13 mouse cellular contexts compared by ENCODE assay signal in genomic region chr13:92267076-92267475, GRCm38 (mm10). TPM values are rescaled to one million over a fixed set of nuclear protein-coding genes. Genes with fewer than 3 reads are reported as not detected.
DNase-seq lines count a peak whose midpoint lies in the region; ATAC-seq and TF ChIP-seq lines count a peak whose summit lies in the region.
"Had no signal": no experiment of that assay in that cellular context is flagged by ENCODE, and none has a peak within 500 bp of the region (broad histone marks: within the 10 kb centered on the region; RNA-seq: fewer than 3 reads in every experiment).

No protein-coding gene starts in this region.

- no peak for ATAC-seq in heart, postnatal 0 days (ENCODE audit: insufficient read depth, low read depth)
- no peak for ATAC-seq in heart, embryonic 11.5 days (replicated peaks; ENCODE audit: insufficient number of reproducible peaks, low FRiP score, low TSS enrichment)
- ATAC-seq in granulocyte monocyte progenitor cell, adult 5-6 weeks (replicated peaks; ENCODE audit: poor library complexity, severe bottlenecking) = peak; percentile 55
- ATAC-seq in forebrain, embryonic 12.5 days (ENCODE audit: low FRiP score) = no peak
- ATAC-seq: forebrain, embryonic 14.5 days had no signal

- no peaks in the 10 kb centered on the region for H3K4me1 ChIP-seq in heart, postnatal 0 days (ENCODE audit: control insufficient read depth, insufficient read depth)
- no peaks in the 10 kb centered on the region for H3K4me1 ChIP-seq in heart, embryonic 11.5 days (ENCODE audit: control insufficient read depth, insufficient read depth, low read length)
- H3K4me1 ChIP-seq in spleen, adult 2 months (ENCODE audit: control insufficient read depth, insufficient read depth, insufficient read length) = no peaks in the 10 kb centered on the region
- H3K4me1 ChIP-seq in forebrain, embryonic 12.5 days = no peaks in the 10 kb centered on the region
- H3K4me1 ChIP-seq: lung, embryonic 15.5 days had no signal

- no peak for DNase-seq in heart, postnatal 0 days (ENCODE audit: low spot score)
- no peak for DNase-seq in spleen, adult 2 months (ENCODE audit: low read depth in 1 of 2, low spot score in 2 of 2)
- no peak for DNase-seq in spleen, adult 12 weeks (ENCODE audit: low spot score)
- DNase-seq in adipocyte (ENCODE audit: low spot score) = no peak
- DNase-seq in left cerebral cortex, postnatal 36 days (ENCODE audit: low spot score in 2 of 2) = no peak
- DNase-seq: cerebellum, adult 9-10 months; gastrocnemius, postnatal 25 days; heart, postnatal 14 days had no signal

- H3K4me3 ChIP-seq in heart, postnatal 0 days (ENCODE audit: low read depth, low read length) = no peak overlapping the region
- H3K4me3 ChIP-seq in heart, embryonic 11.5 days (ENCODE audit: low read depth, low read length) = no peak overlapping the region
- H3K4me3 ChIP-seq in spleen, adult 2 months (ENCODE audit: extremely low read depth, insufficient read depth, insufficient read length) = no peak overlapping the region
- H3K4me3 ChIP-seq in forebrain, embryonic 12.5 days (replicated peaks) = no peak overlapping the region
- H3K4me3 ChIP-seq: lung, embryonic 15.5 days had no signal

- H3K9me3 ChIP-seq in heart, postnatal 0 days (replicated peaks; ENCODE audit: control insufficient read depth, low read length) = no peaks in the 10 kb centered on the region
- no peaks in the 10 kb centered on the region for H3K9me3 ChIP-seq in heart, embryonic 11.5 days (replicated peaks; ENCODE audit: control insufficient read depth, low read length)
- no peaks in the 10 kb centered on the region for H3K9me3 ChIP-seq in forebrain, embryonic 12.5 days
- H3K9me3 ChIP-seq: lung, embryonic 15.5 days had no signal

- TF ChIP-seq EP300 in heart, postnatal 0 days (IDR thresholded peaks at IDR 0.05; ENCODE audit: low read depth) = no peak

- intact Hi-C loops in left cerebral cortex, postnatal 36 days (cut with DNase I) = no loop called here

- peaks cover 6% of the 10 kb centered on the region for H3K36me3 ChIP-seq in heart, postnatal 0 days (replicated peaks; ENCODE audit: control insufficient read depth, insufficient read depth, low read length)
- H3K36me3 ChIP-seq in heart, embryonic 11.5 days (ENCODE audit: control insufficient read depth, insufficient read depth, low read length) = no peaks in the 10 kb centered on the region
- peaks cover 3% of the 10 kb centered on the region; the same call in 1 of the 2 replicates for H3K36me3 ChIP-seq in spleen, adult 2 months (ENCODE audit: control insufficient read depth, insufficient read depth, low read length)
- H3K36me3 ChIP-seq in forebrain, embryonic 12.5 days (replicated peaks) = 0 out of 2 replicates have a peak, but pooled peaks cover 6% of the 10 kb centered on the region
- H3K36me3 ChIP-seq: lung, embryonic 15.5 days had no signal

- no peaks in the 10 kb centered on the region for H3K27me3 ChIP-seq in heart, postnatal 0 days (ENCODE audit: control insufficient read depth, insufficient read depth, low read length)
- no peaks in the 10 kb centered on the region for H3K27me3 ChIP-seq in heart, embryonic 11.5 days (ENCODE audit: control insufficient read depth, insufficient read depth, low read length)
- H3K27me3 ChIP-seq in spleen, adult 2 months (ENCODE audit: control insufficient read depth, insufficient read depth, low read length) = no peaks in the 10 kb centered on the region
- H3K27me3 ChIP-seq in forebrain, embryonic 12.5 days = no peaks in the 10 kb centered on the region
- H3K27me3 ChIP-seq: lung, embryonic 15.5 days had no signal

- no peak overlapping the region for H3K27ac ChIP-seq in heart, postnatal 0 days (ENCODE audit: low read depth)
- H3K27ac ChIP-seq in heart, embryonic 11.5 days (ENCODE audit: low read depth, low read length) = no peak overlapping the region
- H3K27ac ChIP-seq in spleen, adult 2 months (ENCODE audit: insufficient read depth, low read length) = no peak overlapping the region
- H3K27ac ChIP-seq in forebrain, embryonic 12.5 days = no peak overlapping the region
- H3K27ac ChIP-seq: lung, embryonic 15.5 days had no signal

- TF ChIP-seq POLR2A in spleen, adult 2 months (IDR thresholded peaks at IDR 0.05; ENCODE audit: low read depth, low read length) = no peak

- no peak overlapping the region for H3K9ac ChIP-seq in heart, postnatal 0 days (replicated peaks; ENCODE audit: low read depth, low read length)
- H3K9ac ChIP-seq in heart, embryonic 11.5 days (ENCODE audit: low read depth, low read length) = no peak overlapping the region
- no peak overlapping the region for H3K9ac ChIP-seq in forebrain, embryonic 12.5 days
- H3K9ac ChIP-seq: lung, embryonic 15.5 days had no signal

- no peak overlapping the region for H3K4me2 ChIP-seq in heart, postnatal 0 days (ENCODE audit: low read depth, low read length)
- no peak overlapping the region for H3K4me2 ChIP-seq in heart, embryonic 11.5 days
- H3K4me2 ChIP-seq in forebrain, embryonic 12.5 days = no peak overlapping the region
- H3K4me2 ChIP-seq: lung, embryonic 15.5 days had no signal

- TF ChIP-seq CTCF in heart, postnatal 0 days (IDR thresholded peaks at IDR 0.05; ENCODE audit: low read depth) = peak; percentile 22; the same call in 1 of the 2 replicates
- TF ChIP-seq CTCF in spleen, adult 2 months (IDR thresholded peaks at IDR 0.05; ENCODE audit: extremely low read depth, insufficient read depth, insufficient read length, insufficient replicate concordance) = peak; percentile 6; the same call in 1 of the 2 replicates

- 69% methylated on average over 3 of the region's 3 CpGs for WGBS in heart, postnatal 0 days
- WGBS in heart, embryonic 11.5 days (ENCODE audit: insufficient replicate concordance) = 82% methylated on average over 3 of the region's 3 CpGs
- WGBS in spleen, adult 2 months = 56% methylated on average over 3 of the region's 3 CpGs
- 82% methylated on average over 3 of the region's 3 CpGs for WGBS in forebrain, embryonic 12.5 days

RNA-seq across cellular contexts. Expression of gene Gm20379, which starts 38.7 kb away (rescaled TPM):
- not detected in 2 replicates for total RNA-seq in heart, postnatal 0 days (2014; rRNA removed; ENCODE audit: low replicate concordance)
- polyA plus RNA-seq in heart, postnatal 0 days (2015; fragmentation: Nextera tagmentation; extraction: Ambion mirVana) = 0.12 and 0.31 TPM in 2 replicates
- polyA plus RNA-seq in heart, embryonic 11.5 days (2014; fragmentation: Nextera tagmentation; extraction: Ambion mirVana) = 0.31 and 0.82 TPM in 2 replicates
- polyA plus RNA-seq in spleen, adult 2 months (2012; rRNA removed) = not detected in 2 replicates
- not detected in 2 replicates for total RNA-seq in granulocyte monocyte progenitor cell, adult 5-6 weeks (2014; fragmentation: Nextera tagmentation)
- total RNA-seq in granulocyte monocyte progenitor cell, adult 5-6 weeks (2017) = not detected in 2 replicates
- not detected for total RNA-seq in left cerebral cortex, postnatal 36 days (2021)
- 0.87 and 1.6 TPM in 2 replicates for polyA plus RNA-seq in forebrain, embryonic 12.5 days (2016; fragmentation: Nextera tagmentation; extraction: Ambion mirVana)
- total RNA-seq: gastrocnemius, postnatal 25 days; heart, postnatal 14 days had no signal
